Mouse (Mus musculus) thymus, adult 2 months (tissue): ENCODE measurements around the gene Csf1.

ENCODE experiments used
- CTCF ChIP-seq: fragments of 200-500 bp; IDR thresholded peaks from 2 replicates; pipeline ENCODE4 v1.5.1; 2012; ENCODE audit warnings: mild to moderate bottlenecking, control low read depth, low read length, moderate library complexity, borderline replicate concordance; ENCODE audit not compliant: control insufficient read depth, poor library complexity, insufficient read depth; ENCODE audit errors: extremely low read depth
- POLR2A ChIP-seq: fragments of 200-500 bp; IDR thresholded peaks from 2 replicates; pipeline ENCODE4 v1.6.1; 2012; ENCODE audit warnings: mild to moderate bottlenecking, low read length, control low read depth, moderate library complexity; ENCODE audit not compliant: control insufficient read depth, poor library complexity, insufficient read depth; ENCODE audit errors: extremely low read depth

DNA sequence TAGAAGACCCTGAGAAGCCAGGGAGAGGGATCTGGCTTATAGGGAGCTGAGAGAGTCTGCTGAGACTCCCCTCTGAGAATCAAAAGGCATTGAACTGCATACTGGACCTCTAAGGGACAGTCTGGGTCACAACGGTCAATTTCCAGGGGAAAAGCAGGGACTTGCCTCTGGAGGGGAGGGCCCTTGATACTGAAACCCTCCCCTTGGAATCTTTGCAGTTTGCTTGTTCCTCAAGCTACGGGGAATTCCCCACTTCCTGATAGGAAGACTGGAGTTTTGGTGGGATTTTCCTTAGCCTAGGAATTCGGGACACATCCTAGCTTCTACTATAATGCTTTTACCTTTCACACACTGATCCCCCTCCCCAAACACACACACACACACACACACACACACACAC, 15.5 kb upstream of the Csf1 start:
- TF ChIP-seq POLR2A = no peak
- TF ChIP-seq CTCF = no peak
